Mouse (Mus musculus): ENCODE results near the gene Slc22a12.
A peak's percentile ranks its signal among the peaks of the same experiment; 100 is the strongest.

The Slc22a12 gene

DNA sequence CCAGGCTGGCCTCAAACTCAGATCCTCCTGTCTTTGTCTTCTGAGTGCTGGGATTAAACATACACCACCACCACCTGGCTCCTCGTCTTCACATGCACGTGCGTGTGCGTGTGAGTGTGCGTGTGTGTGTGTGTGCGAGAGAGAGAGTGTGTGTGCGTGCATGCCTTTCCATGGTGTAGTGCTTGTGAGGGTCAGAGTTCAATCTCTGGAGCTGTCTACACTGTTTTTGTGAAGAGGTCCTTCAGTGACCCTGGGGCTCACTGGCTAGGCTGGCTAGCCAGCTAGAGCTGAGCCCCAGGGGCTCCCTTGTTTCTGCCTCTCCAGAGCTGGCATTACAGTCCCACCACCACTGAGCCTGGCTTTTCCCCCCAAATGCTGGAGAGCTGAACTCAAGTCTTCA is 1.3 kb downstream of the Slc22a12 start:
- DNase-seq (ENCODE audit: extremely low spot score, low spot score) = no peak

DNA sequence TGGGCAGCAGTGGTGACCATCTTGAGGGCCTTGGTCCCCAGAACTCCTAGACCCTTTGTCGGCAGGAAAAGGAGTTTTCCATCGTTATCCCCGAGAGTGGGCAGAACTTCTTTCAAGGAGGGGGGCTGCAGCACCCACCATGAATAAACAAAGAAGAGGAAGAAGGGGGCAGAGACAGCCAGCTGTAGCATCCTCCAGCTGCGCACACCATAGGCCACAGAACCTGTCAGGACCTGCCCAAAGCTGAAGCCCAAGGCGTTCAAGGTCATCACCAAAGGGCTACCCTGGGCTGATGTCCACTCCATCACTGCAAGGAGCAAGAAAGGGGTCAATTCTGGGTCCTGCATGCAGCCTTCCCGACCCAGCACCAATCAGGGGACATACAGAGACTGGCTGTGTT is 2.6 kb downstream of the Slc22a12 start:
- no peak for DNase-seq (ENCODE audit: extremely low spot score, low spot score)

DNA sequence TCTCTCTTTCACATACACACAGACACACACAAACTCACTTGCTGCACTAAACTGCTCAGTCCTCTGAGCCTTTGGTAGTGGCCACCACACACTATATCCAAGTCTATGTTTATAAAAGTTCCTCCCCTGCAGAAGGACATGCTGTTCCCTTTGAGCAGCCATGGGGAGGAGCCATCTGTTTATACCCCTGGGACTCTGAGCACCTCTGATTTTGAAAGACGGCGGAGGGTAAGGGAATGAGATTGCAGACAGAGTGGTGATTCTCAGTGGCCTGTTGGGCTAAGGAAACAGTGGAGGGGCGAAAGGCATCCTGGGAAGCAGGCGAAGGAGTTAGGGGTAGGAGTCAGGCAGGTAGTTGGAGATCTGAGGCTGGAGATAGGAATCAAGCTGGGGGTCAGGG is 3.2 kb downstream of the Slc22a12 start:
- no peak for DNase-seq (ENCODE audit: extremely low spot score, low spot score)

DNA sequence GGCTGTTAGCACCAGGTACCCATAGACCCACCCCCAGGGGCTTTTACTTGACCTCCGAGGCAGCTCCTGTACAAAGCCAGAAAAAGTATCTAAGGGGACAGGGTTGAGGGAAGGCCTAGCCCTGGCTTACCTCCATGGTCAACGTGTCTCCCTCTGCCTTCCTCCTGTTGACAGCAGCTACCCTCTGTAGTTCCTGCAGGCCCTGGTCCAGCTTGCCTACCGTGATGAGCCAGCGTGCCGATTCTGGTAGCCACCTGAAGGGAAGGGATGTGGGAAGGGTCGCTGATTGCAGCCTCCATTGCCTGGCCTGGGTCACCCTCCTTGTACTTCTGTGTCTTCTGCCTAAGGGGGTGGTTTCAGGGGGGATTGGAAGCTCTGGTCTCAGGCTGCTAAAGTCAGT is 4.3 kb downstream of the Slc22a12 start:
- no peak for DNase-seq (ENCODE audit: extremely low spot score, low spot score)

DNA sequence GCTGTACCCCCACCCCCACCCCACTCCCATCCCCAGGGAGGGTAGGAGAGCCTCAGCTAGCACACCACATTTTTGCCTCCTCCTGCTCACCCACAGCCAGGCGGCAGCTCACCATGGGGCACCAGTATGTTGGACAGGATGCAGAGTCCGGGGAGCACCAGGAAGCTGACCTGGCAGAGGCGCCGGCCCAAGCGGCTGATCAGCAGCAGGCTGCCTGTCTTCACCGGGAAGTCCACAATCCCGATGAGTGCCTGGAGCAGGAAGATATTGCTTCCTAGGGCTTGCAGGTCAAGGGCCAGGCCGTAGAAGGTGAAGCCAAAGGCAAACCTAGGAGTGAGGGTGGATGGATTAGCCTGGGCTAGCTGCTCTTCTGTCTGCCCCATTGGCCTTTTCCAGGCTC is 5.3 kb downstream of the Slc22a12 start:
- DNase-seq (ENCODE audit: extremely low spot score, low spot score) = no peak

DNA sequence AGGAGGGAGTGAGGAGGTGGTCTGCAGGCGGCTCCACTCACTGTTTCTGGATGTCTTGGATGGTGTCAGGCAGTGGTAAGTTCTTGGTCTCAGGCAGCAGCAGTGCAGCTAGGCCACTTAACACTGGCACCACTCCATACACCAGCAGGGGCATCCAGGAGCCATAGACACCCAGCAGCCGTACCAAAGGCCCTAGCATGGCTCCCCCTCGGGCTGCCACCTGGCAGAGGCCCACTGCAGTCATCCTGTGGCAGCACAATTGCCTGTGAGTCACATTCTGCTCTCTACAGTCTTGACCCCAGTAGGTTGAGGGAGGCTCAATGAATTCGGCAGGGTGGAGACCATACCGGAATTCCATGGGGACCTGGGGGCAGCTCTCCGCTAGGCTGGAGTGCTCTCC is 6.1 kb downstream of the Slc22a12 start:
- no peak for DNase-seq (ENCODE audit: extremely low spot score, low spot score)

DNA sequence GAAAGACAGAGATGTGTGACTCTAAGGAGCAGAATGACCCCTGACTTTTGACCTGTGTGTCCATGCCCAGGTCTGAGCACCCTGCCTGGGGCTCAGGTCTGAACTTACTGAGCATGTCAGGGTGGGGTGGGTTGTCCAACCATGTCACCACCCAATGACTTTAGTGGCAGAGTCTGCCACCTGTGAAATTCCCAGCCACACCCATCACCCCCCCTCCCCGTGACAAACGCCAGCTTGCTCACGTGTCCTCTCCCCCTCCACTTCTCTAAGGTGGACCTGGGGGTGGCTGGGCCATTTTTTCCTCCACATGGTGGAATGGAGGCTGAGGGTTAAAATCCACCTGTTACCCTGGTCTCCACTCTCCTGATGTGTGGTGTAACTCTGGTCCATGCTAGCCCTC is 6.6 kb downstream of the Slc22a12 start:
- DNase-seq (ENCODE audit: extremely low spot score, low spot score) = no peak

DNA sequence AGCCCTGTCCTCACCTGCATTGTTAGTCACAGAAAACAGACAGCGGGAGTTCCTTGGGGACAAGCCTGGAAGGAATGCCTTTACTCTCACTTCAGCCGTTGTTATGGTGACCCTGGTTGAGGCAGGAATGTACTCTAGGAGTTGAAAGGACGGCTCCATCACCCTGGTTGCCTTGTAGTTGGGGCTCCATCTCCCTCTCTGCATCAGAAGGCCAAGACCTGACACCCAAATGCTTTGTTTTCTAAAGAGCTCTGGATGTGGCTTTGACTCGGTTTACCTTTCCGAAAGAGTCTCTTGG is 8.8 kb downstream of the Slc22a12 start:
- no peak for DNase-seq (ENCODE audit: extremely low spot score, low spot score)

DNA sequence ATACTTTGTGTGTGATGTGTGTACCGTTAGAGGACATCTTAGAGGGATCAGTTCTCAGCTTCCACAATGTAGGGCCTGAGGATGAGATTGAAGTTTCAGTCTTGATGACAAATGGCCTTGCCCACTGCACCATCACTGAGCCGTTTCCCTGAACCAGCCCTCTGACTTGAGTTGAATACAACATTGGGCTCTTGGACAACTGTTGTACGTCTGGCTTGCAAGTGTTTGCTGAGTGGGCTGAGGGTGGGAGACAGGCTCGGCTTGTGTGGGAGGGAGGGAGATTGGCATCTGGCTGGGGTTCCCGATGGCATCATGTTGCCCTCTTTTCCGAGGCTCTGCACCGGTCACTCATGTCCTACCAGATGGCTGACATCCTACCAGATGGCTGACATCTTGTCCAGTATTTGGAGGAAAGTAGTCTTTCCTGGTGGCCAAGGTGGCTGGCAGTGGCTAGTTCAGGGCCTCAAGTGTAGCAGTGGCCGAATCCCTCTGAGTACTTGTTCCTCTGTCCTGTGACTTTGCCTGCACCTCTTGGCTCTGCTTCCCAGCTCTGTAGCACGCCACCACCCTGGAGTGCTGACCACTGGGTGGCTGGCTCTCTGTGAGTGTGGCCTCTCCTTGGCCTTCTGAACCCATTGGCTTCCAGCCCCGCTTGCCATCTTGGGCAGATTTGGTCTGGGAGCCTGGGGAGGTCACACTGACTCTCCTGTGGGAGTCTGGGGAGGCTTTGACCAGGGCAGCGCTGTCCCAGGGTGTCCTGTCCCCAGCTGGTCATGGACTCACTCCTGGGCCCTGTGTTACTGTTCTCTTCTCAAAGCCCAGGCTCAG is 9.3 kb downstream of the Slc22a12 start:
- DNase-seq (ENCODE audit: extremely low spot score, low spot score) = no peak

DNA sequence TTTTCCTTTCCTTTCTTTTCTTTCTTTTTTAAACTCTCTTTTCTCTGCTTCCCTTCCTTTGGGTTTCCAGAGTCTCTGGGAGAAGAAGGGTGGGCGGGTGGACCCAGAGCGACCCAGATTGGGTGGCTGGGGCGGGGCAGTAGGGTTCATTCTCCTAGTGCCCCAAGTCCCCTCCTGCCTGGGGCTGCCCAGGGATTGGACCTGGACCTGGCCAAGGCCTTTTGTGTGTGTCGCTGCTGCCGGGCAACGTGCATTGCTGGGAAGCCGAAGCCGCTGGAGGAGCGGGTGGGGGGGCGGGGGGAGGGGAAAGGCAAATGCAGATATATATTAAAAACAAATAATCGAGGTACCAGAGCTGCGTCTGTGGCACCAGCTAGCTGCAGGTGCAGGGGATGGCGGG is 10.2 kb downstream of the Slc22a12 start:
- DNase-seq (ENCODE audit: extremely low spot score, low spot score) = no peak

DNA sequence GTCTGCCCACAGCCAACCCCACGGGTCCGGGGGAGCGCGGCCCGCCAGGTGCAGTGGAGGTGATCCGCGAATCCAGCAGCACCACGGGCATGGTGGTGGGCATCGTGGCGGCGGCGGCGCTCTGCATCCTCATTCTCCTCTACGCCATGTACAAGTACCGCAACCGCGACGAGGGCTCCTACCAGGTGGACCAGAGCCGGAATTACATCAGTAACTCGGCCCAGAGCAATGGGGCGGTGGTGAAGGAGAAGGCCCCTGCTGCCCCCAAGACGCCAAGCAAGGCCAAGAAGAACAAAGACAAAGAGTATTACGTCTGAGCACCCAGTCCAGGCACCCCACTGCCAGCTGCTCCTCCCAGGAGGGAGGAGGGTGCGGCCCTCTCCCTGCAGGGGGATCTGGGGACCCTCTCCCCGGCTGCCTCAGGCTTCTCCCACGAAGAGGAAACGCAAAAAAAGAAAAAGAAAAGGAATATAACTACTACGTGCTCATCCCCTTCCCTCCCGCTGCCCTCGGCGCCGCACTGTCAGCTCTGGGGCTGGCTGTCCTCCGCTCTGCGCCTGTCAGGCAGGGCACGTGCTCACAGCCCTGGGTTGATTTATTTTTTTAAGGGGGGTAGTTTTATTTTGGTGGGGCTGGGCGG is 10.9 kb downstream of the Slc22a12 start:
- DNase-seq (ENCODE audit: extremely low spot score, low spot score) = peak; percentile 74

DNA sequence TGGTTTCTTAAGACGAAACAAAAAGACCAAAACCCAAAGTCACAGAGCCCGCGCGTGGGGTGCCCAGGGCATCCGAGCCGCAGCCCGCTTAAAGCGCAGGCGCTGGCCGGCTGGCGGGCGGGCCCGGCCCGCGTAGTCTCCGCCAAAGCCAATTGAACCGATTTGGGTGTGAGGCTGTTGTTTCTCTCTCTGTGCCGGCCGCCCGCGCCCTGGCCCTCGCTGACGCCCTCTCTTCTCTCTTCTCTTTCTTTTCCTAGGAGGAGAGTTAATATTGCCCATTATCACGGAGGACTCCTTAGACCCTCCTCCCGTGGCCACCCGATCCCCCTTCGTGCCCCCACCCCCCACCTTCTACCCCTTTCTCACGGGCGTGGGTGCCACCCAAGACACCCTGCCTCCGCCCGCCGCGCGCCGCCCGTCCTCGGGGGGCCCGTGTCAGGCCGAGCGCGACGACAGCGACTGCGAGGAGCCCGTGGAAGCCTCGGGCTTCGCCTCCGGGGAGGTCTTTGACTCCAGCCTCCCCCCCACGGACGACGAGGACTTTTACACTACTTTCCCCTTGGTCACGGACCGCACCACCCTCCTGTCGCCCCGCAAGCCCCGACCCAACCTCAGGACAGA is 11.7 kb downstream of the Slc22a12 start:
- DNase-seq (ENCODE audit: extremely low spot score, low spot score) = peak; percentile 63

DNA sequence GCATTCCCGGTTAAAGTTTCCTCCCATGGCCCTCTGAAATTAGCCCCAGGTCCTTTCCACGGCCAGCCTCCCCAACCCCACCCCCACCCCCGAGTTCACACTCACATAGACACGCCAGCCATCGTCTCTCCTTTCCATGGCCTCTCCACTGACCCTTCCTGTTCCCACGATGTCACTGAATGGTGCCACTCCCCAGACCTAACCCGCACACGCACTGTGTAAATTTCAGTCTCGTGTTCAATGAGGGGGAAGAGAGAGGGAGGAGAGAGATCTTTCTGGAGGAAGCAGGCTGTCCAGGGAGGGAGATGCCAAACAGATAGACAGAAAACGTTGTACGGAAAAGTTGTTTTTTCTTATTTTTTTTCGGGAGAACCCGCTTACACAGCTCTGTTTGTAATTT is 12.5 kb downstream of the Slc22a12 start:
- DNase-seq (ENCODE audit: extremely low spot score, low spot score) = no peak

DNA sequence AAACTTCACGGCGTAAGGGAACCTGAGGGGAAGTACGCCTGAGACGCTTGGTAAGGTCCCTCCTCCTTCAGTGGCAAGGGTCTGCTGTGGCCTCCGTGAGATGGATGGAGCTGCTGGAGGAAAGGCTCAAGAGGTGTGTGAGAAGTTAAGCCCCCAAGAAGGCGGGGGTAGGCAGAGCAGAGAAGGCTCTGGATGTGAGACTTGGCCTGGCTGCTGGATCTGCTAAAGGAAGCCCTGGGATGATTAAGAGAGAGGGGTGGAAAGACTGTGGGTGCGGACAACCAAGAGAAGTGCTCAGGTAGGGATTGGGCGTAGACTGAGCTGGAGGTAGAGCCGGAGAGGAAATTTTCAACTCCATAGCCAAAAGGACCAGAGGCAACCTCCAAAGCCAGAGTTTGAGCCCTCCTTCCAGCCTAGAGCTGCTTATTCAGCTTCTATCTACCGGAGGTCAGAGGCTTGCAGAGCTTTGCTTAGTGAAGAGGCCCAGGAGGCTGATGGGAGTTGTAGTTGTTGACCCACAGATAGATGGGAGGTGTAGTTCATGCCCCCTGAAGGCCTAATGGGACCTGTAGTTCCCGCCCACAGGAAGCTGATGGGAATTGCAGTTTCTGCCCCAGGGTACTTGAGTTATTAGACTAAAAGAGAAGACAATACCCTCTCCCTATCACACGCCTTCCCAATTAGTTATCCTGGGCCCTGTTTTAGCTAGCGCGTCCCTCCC is 13.4 kb downstream of the Slc22a12 start:
- DNase-seq (ENCODE audit: extremely low spot score, low spot score) = peak; percentile 19

DNA sequence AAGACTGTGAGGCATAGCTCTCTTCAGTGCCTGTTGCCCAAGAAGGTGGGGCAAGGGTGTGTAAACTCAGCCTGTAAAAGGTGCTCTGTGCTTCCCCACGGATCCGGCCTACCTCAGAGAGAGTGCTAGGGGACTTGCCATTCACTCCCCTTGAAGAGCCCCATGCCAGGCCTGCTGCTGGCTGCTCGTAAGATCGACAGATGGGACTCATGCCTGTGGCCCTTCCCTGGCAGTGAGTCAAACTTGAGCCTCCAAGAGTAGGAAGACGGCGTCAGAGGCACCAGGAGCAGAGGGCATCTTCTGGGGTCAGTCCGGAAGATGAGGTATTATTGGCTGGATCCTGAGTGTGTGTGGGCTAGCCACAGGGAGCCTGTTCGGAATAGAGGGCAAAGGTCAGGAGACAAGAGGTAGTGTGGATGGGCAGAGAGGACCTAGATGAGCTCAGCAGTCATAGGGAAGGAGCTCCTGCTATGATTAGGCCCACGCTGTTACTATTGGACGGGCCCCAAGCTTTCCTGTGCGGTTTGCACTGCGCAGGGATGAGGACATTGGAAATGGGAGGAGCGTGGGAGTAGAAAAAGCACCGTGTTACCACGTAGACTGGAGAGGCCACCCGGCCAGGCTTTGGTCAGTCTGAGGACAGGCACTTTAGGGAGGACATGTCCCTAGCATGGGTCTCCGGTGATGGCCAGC is 14.8 kb downstream of the Slc22a12 start:
- DNase-seq (ENCODE audit: extremely low spot score, low spot score) = no peak

DNA sequence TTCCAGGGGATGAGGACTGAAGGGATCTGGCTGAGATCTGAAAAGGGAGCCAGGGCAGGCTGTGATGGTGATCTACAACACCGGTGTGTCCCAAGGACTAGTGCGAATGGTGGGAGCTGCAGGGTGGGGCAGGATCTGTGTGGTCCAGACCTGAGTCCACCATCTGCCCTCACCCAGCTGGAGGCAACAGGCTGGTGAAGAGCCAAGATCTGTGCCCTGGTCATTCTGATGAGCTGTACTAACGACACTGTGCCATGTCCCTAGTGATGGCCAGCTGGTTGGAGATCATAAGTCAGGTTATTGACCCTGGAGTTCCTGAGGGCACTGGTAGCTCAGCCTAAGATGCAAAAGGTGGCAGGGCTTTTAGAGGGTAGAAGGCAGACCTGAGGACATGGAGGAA is 15.4 kb downstream of the Slc22a12 start:
- DNase-seq (ENCODE audit: extremely low spot score, low spot score) = no peak

DNA sequence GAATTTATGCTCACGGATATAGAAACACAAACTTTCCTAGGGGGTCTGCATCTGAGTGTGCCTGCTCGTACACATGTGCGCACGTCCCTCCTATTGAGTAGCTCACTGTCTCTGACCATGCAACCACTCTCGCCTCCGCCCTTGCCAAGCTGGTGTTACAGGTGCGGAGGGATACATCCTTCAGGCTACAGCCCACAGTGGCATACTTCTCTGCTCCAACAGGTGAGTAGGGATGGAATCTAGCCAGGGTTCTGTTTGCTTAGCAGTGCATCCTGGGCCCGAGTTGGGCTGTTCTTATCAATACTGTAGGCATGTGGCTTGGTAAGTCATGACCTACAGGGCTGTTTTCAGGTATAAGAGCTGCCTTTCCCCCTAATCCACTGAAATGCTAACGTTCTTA is 16.8 kb downstream of the Slc22a12 start:
- no peak for DNase-seq (ENCODE audit: extremely low spot score, low spot score)

DNA sequence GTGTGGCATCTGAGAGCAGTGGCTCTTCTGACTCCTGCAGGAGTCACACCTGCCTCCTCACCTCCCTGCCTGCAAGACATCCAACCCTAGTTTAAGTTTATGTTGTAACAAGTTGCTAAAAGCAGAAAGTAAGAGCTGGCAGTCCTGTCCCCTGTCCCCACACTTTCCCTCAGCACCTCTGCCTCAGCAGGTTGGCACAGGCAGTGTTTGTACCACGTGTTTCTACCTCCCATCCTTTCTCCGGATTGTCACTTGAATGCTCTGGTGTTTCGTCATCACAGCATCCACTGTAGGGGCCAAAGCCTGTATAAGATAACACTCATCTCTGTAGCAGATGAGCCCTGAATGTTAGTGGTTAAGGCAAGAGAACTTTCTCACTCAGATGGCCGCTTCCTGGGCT is 17.8 kb downstream of the Slc22a12 start:
- no peak for DNase-seq (ENCODE audit: extremely low spot score, low spot score)

DNA sequence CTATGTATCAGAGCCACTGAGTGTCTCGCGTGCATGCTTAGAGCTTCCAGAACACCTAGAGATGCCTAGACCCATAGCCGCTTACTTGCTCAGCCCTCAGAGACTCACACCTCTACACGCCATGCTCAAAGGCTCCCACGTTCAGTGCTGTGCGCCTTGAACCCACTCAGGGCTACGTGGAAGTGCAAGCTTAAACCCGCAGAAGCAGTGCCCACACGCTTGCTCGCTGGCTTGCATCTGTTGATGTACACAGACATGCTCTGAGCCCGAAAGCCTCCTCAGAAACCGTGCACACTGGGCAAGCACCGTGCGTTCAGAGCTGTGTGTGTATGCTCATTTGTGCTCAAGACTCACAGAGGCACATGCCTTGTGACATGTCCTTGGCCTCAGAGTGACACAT is 20.5 kb downstream of the Slc22a12 start:
- DNase-seq (ENCODE audit: extremely low spot score, low spot score) = no peak

DNA sequence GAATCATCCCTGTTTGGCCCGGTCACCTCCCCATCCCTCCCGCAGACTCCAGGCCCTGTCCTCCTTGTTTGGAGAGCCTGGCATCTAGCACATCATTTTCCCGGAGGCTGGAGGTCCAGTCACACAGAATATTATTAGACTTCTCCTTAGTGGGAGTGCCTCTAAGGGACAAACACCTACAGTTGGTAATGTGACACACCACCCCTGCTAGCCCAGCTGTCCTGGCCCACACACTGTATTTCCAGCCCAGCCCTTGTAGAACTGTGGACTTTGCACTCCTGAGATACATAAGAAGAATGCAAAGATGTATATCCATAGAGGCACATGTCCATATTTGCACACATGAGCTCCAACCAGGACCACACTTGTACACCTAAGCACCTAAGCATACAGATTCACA is 21.2 kb downstream of the Slc22a12 start:
- no peak for DNase-seq (ENCODE audit: extremely low spot score, low spot score)

DNA sequence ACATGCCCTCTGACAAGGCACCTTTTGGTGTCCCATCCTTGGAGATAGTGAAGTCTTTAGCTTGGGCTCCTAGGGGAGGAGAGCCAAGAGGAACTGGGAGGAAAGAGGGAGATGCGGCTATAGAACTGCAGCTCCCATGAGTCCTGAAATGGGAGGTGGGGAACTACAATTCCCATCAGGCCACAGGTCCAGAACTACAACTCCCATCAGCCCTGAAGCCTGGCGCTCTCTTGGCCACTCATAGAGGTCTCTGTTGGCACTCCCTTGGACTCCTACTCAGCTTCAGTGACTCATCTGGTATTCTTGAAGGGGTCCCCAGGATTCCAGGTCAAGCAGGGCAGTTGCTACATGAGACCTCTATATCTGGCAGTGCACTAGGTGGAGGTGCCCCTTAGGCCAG is 23.3 kb downstream of the Slc22a12 start:
- DNase-seq (ENCODE audit: extremely low spot score, low spot score) = no peak

DNA sequence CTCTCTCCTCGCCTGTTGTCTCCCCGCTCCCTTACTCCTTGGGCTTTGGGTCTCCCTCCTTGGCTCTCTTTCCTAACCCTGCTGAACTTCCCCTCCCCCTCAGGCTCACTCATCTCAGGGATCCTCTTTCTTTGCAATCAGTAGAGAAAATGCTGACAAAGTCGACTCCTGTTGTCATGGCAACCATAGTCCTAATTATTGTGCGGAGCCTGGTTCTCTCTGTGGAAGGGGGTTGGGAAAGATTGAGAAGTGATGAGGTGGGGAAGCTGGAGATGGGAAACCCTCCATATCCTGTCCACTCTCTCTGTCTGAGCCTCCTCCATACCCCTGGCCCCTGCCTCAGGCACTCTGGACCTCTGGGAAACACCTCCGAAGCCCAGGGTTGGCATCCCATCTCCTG is 24.2 kb downstream of the Slc22a12 start:
- DNase-seq (ENCODE audit: extremely low spot score, low spot score) = no peak
